Mouse (Mus musculus) stomach, embryonic 15.5 days (tissue): Measurements from ENCODE around the gene Tln1. TPM values are rescaled to one million over a fixed set of nuclear protein-coding genes. Genes with fewer than 3 reads are reported as not detected.
"Not testable (repeated sequence)": the region's sequence is repeated elsewhere in the genome, so short reads cannot be mapped to it uniquely, and the experiment has no call there.

Experiments
- ATAC-seq: fragments of 200-750 bp; cut with Nextera tagmentation; 2 replicates; pipeline ENCODE4 v1.8.0; 2017; ENCODE audit warnings: low read depth, moderate number of reproducible peaks, moderate TSS enrichment; ENCODE audit not compliant: insufficient read depth, low FRiP score
- H3K27ac ChIP-seq: fragments of 300-500 bp; sonication (generic); 2 replicates; pipeline ENCODE4 v1.5.1; 2015; ENCODE audit warnings: mild to moderate bottlenecking, inconsistent platforms
- H3K27me3 ChIP-seq: fragments of 300-500 bp; sonication (generic); replicated peaks from 2 replicates; pipeline ENCODE4 v1.6.1; 2015; ENCODE audit warnings: inconsistent platforms
- H3K36me3 ChIP-seq: fragments of 300-500 bp; sonication (generic); 2 replicates; pipeline ENCODE4 v1.6.1; 2015; ENCODE audit warnings: inconsistent platforms
- H3K4me1 ChIP-seq: fragments of 300-500 bp; sonication (generic); 2 replicates; pipeline ENCODE4 v1.6.1; 2015; ENCODE audit warnings: inconsistent platforms
- H3K4me2 ChIP-seq: fragments of 300-500 bp; sonication (generic); 2 replicates; pipeline ENCODE4 v1.6.1; 2015; ENCODE audit warnings: mild to moderate bottlenecking, inconsistent platforms
- H3K4me3 ChIP-seq: fragments of 300-500 bp; sonication (generic); replicated peaks from 2 replicates; pipeline ENCODE4 v1.5.1; 2015; ENCODE audit warnings: inconsistent platforms
- H3K9ac ChIP-seq: fragments of 300-500 bp; sonication (generic); 2 replicates; pipeline ENCODE4 v1.6.1; 2015; ENCODE audit warnings: inconsistent platforms
- H3K9me3 ChIP-seq: fragments of 300-500 bp; sonication (generic); 2 replicates; pipeline ENCODE4 v1.6.1; 2016; ENCODE audit warnings: inconsistent platforms
- WGBS: fragments of 180-500 bp; shearing (Covaris S2); methylation state at CpG from one replicate; pipeline ENCODE4 v1.1.7; 2015; 5-methylcytosine and 5-hydroxymethylcytosine counted together
- polyA plus RNA-seq: library from polyadenylated mRNA; unstranded; fragments of >200 nt; fragmentation: Nextera tagmentation; extraction: Ambion mirVana; gene quantifications from 2 replicates; pipeline ENCODE4 v1.2.1, GENCODE M21; 2015

Gene Tln1
- polyA plus RNA-seq, result 76.9 and 81.1 TPM in 2 replicates

DNA sequence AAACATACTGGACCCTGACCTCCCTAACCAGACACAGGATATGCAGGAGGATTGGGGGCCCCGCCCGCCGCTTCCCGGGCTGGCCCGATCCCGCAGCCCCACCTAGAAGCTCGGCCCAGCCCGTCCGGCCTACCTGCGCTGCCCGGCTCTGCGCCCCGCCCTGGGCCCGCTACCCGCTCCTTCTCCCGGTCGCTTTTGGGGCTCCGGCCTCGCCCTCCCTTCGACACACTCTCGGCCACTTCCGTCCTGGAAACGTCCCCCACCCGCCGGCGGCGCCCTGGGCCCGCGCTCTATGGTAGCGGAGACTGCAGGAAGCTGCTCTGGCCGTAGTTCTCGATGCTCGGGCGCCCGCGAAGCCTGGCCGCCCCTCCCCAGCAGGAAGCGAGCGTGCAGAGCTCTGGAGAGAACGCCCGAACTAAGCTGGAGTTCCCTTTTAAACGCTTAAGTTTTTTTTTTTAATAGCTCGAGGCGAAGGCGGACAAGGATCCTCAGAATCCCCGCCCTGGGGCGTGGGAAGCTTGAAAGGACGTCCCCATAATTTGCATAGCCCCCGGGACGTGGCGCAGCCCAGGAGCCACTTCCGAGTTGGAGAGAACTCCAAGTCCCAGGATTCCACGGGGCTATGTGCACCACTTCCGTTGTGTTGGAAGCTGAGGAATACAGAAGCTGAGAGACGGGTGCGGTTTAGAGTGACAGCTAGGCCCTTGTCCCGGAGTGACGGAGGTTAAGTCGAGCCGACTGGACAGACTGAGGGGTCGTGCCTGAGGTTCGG lies at the start of gene Tln1, which contains the start of gene Creb3:
Tln1 (minus strand) TSS at position 695 of the 772 bp plus-strand sequence.
Creb3 (plus strand) TSS at position 336 of the 772 bp plus-strand sequence.
- peak; percentile 91 for ATAC-seq
- Histone ChIP-seq H3K9ac (peak within 1 kb of the TSS; percentile 62), H3K9me3 (no peaks in the 10 kb centered on the region), H3K27ac (peak within 1 kb of the TSS; percentile 100), H3K4me1 (peaks cover 50% of the 10 kb centered on the region), H3K4me2 (peak within 1 kb of the TSS; percentile 73), H3K4me3 (peak within 1 kb of the TSS; percentile 78), H3K27me3 (no peaks in the 10 kb centered on the region), H3K36me3 (peaks cover 29% of the 10 kb centered on the region)
- WGBS, result under 1% methylated on average over 62 of the region's 62 CpGs

- Histone ChIP-seq H3K4me1 (no peaks in the 10 kb centered on the region), H3K36me3 (no peaks in the 10 kb centered on the region), H3K9ac (no peak overlapping the region), H3K4me2 (no peak overlapping the region), H3K9me3 (no peaks in the 10 kb centered on the region), H3K27me3 (no peaks in the 10 kb centered on the region), H3K4me3 (no peak overlapping the region), H3K27ac (no peak overlapping the region)
- ATAC-seq, result peak; percentile 87
- WGBS, result 62% methylated on average over 9 of the region's 9 CpGs
Observed at GRCm38 (mm10) chr4:43604751-43605685, 42.5 kb upstream of the Tln1 start.

- WGBS, result 75% methylated on average over 3 of the region's 3 CpGs
- no peaks in the 10 kb centered on the region for H3K4me1 ChIP-seq
- no peak for ATAC-seq
- H3K9ac ChIP-seq, result no peak overlapping the region
- no peaks in the 10 kb centered on the region for H3K36me3 ChIP-seq
- H3K4me3 ChIP-seq, result no peak overlapping the region
- no peak overlapping the region for H3K4me2 ChIP-seq
- H3K27me3 ChIP-seq, result no peaks in the 10 kb centered on the region
- H3K9me3 ChIP-seq, result no peaks in the 10 kb centered on the region
- no peak overlapping the region for H3K27ac ChIP-seq
Observed at GRCm38 (mm10) chr4:43604099-43604498, 41.6 kb upstream of the Tln1 start.

- Histone ChIP-seq H3K9ac (no peak overlapping the region), H3K27ac (no peak overlapping the region), H3K4me2 (no peak overlapping the region), H3K27me3 (no peaks in the 10 kb centered on the region), H3K9me3 (no peaks in the 10 kb centered on the region), H3K4me3 (no peak overlapping the region), H3K36me3 (no peaks in the 10 kb centered on the region), H3K4me1 (no peaks in the 10 kb centered on the region)
- ATAC-seq, result no peak
- 74% methylated on average over 9 of the region's 9 CpGs for WGBS
Observed at GRCm38 (mm10) chr4:43600195-43600934, 37.9 kb upstream of the Tln1 start.

- no peak for ATAC-seq
- Histone ChIP-seq H3K4me2 (no peak overlapping the region), H3K27me3 (no peaks in the 10 kb centered on the region), H3K36me3 (no peaks in the 10 kb centered on the region), H3K4me3 (no peak overlapping the region), H3K27ac (no peak overlapping the region), H3K9ac (no peak overlapping the region), H3K9me3 (no peaks in the 10 kb centered on the region), H3K4me1 (no peaks in the 10 kb centered on the region)
- WGBS, result 79% methylated on average over 7 of the region's 7 CpGs
Observed at GRCm38 (mm10) chr4:43598650-43599380, 36.3 kb upstream of the Tln1 start.

DNA sequence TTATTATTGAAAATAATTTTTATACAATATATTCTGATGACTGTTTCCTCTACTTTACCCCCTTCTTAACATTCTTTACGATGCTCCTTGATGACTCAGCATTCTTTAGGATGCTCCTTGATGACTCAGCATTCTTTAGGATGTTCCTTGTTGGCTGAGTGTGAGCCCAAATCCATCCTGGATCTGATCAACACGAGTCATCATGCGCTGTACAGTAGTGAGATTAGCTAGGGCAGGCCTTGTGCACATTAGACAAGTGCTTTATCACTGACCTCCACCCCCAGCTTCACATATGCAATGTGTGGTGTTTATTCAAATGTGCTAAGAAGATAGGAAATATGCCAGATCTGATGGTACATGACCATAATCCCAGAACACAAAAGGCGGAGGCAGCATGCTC lies 35.7 kb upstream of the Tln1 start:
- H3K36me3 ChIP-seq, result no peaks in the 10 kb centered on the region
- H3K4me1 ChIP-seq, result no peaks in the 10 kb centered on the region
- no peak overlapping the region for H3K4me3 ChIP-seq
- no peaks in the 10 kb centered on the region for H3K9me3 ChIP-seq
- H3K27ac ChIP-seq, result no peak overlapping the region
- no peaks in the 10 kb centered on the region for H3K27me3 ChIP-seq
- H3K4me2 ChIP-seq, result no peak overlapping the region
- ATAC-seq, result peak; percentile 87; the same call in 1 of the 2 replicates
- H3K9ac ChIP-seq, result no peak overlapping the region
- 70% methylated on average over 4 of the region's 4 CpGs for WGBS

- H3K4me2 ChIP-seq, H3K4me1 ChIP-seq, H3K9me3 ChIP-seq, H3K27ac ChIP-seq, ATAC-seq, H3K9ac ChIP-seq, H3K27me3 ChIP-seq, H3K36me3 ChIP-seq, H3K4me3 ChIP-seq: not testable (repeated sequence)
- 84% methylated on average over 2 of the region's 2 CpGs for WGBS
Observed at GRCm38 (mm10) chr4:43596597-43596996, 34.1 kb upstream of the Tln1 start.

DNA sequence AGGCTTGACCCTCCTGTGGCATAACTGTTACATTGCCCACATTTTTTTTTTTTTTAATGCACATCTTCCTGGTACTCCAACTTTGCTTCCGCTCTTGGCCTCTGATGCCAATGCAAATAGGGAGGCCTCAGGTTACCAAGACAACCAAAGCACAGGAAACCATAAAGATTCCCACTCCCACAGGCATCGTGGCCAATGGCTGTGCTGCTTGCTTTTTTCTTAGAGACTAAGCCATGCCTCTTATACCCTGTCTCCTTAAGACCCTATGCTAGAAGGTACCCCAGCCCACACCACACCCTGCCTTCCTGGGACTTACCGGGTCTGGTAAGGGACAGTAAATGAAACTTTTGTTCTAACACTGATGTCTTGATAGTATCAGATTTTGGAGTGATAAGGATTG lies 31.0 kb upstream of the Tln1 start:
- 52% methylated on average over 3 of the region's 3 CpGs for WGBS
- ATAC-seq, result no peak

DNA sequence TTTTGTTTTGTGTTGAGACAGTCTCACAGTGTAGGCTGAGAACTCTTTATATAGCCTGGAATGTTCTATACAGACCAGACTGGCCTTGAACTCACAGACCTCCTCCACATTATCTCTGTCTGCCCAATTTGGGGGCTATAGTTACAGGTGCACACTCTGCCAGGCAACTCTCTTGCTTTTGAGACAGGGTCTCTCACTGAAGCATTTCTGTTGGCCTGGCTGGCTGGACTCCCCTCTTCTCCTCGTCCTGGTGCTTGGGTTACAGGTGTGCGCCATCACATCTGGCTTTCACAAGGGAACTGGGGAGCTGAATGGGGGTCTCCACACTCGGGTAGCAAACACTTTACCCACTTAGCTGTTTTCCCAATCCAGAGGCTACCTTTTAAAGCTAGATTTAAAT lies 29.5 kb upstream of the Tln1 start:
- no peak for ATAC-seq
- WGBS, result 76% methylated on average over 3 of the region's 3 CpGs
- Histone ChIP-seq H3K27me3 (no peaks in the 10 kb centered on the region), H3K4me2 (no peak overlapping the region), H3K4me3 (no peak overlapping the region), H3K4me1 (no peaks in the 10 kb centered on the region), H3K27ac (no peak overlapping the region), H3K9me3 (no peaks in the 10 kb centered on the region), H3K36me3 (no peaks in the 10 kb centered on the region), H3K9ac (no peak overlapping the region)

More for the DNA sequence above, 31.0 kb upstream of the Tln1 start:
- Histone ChIP-seq H3K27ac (no peak overlapping the region), H3K27me3 (no peaks in the 10 kb centered on the region), H3K4me2 (no peak overlapping the region), H3K36me3 (no peaks in the 10 kb centered on the region), H3K9me3 (no peaks in the 10 kb centered on the region), H3K9ac (no peak overlapping the region), H3K4me1 (no peaks in the 10 kb centered on the region), H3K4me3 (no peak overlapping the region)

DNA sequence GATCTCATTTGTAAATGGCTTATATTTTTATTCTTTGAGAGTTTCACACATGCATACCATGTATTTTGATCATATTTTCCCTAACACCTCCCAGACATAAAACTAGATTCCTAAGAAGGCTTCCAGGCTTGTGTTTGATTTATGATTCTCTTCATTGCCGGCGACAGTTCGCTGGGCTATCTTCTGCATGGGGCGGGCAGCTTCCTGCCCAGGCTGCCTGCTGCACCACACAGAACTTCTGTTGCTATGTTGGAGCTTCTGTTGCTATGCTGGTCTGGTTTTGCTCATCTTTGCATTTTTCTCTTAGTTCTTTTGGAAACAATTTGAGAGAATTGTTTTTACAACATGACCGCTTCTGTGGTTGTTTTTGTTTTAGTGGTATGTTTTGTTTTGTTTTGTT lies 29.1 kb upstream of the Tln1 start:
- no peak overlapping the region for H3K27ac ChIP-seq
- no peak overlapping the region for H3K4me2 ChIP-seq
- H3K9ac ChIP-seq, result no peak overlapping the region
- no peaks in the 10 kb centered on the region for H3K27me3 ChIP-seq
- H3K36me3 ChIP-seq, result no peaks in the 10 kb centered on the region
- H3K4me3 ChIP-seq, result no peak overlapping the region
- H3K4me1 ChIP-seq, result no peaks in the 10 kb centered on the region
- no peak for ATAC-seq
- H3K9me3 ChIP-seq, result no peaks in the 10 kb centered on the region
- 53% methylated on average over 5 of the region's 5 CpGs for WGBS

DNA sequence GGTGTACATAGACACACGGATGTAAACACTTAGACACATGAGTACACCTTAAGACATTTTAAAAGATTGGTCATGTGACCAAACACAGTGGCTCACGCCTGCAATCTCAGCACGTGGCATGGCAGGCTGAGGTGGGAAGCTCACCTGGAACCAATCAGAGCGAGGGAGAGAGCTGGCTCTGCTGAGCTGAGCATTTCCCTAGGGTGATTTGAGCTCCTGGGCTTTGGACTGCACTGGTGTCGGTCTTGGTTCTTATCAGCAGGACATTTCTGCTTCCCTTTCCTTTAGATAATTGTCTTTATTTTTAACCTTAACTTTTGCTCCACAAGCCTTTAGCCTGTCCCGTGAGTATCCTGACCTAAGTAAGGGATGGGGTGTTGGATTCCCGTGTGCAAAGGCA lies 25.2 kb upstream of the Tln1 start:
- 47% methylated on average over 7 of the region's 7 CpGs for WGBS
- ATAC-seq, result no peak
- Histone ChIP-seq H3K9me3 (no peaks in the 10 kb centered on the region), H3K4me1 (no peaks in the 10 kb centered on the region), H3K9ac (no peak overlapping the region), H3K36me3 (peaks cover 10% of the 10 kb centered on the region), H3K27me3 (no peaks in the 10 kb centered on the region), H3K4me2 (no peak overlapping the region), H3K4me3 (no peak overlapping the region), H3K27ac (no peak overlapping the region)
